Mouse (Mus musculus) embryo, embryonic 9.5 days (tissue): Measurements from ENCODE around the gene Ccnb1.
"Not testable (repeated sequence)": the region's sequence is repeated elsewhere in the genome, so short reads cannot be mapped to it uniquely, and the experiment has no call there.

Source experiments
- DNase-seq: peaks from one replicate; pipeline ENCODE4 v3.0.0-alpha.2; 2017; ENCODE audit errors: extremely low spot score

Gene Ccnb1

DNA sequence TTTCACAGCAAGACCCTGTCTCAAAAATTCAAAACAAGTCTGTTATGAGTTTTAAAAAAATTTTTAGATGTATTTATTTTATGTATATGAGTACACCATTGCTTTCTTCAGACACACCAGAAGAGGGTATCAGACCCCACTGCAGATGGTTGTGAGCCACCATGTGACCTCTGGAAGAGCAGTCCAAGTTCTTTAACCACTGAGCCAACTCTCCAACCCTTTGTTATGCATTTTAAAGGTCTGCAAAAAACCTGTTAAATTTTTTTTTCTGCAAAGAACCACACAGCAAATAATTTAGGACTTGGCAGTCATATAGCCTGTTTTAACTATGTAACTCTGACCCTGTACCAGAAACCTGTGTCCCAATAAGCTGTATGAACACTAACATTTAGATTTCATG is 11.7 kb downstream of the Ccnb1 start:
- DNase-seq: no peak

- no peak for DNase-seq
Measured at GRCm38 (mm10) chr13:100755329-100755728, 31.0 kb downstream of the Ccnb1 start.

- no peak for DNase-seq
Measured at GRCm38 (mm10) chr13:100754186-100754585, 32.2 kb downstream of the Ccnb1 start.

- no peak for DNase-seq
Measured at GRCm38 (mm10) chr13:100753011-100753410, 33.4 kb downstream of the Ccnb1 start.

DNA sequence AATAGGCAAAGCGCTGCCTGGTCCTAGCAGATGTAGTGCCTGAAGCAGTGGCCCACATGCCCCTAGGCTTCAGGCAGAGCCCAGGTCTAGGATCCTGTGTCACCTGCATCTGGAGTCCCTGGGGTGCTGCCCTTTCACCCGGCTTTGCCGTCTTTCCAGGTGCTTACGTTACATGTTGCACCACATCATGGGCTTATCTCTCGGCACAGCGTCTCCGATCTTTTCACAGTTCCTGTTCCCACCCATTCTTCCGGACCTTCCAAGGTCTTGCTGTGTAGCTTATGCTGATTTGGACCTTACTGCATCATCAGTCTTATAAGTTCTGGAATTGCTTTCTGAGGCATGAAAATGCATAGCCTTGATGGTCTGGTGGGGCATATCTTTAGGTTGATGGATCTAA is 33.8 kb downstream of the Ccnb1 start:
- no peak for DNase-seq

DNA sequence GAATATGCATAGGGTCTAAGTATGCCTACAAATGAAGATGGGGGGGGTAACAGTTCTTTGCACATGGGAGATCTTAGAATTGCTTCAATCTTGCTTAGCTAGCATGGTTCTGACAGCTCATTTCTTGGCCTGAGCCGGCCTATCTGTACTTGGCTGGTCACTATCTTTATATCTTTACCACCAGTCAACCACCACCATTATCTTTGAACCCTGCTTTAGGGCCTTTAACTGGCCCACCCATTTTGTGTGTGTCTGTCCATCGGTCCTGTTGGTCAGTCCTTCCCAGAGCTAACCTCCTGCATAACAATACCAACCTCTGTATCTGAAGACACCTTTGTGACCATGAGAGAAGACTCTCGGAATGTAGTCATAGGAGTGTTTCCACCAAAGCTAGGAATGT is 35.0 kb downstream of the Ccnb1 start:
- no peak for DNase-seq

DNA sequence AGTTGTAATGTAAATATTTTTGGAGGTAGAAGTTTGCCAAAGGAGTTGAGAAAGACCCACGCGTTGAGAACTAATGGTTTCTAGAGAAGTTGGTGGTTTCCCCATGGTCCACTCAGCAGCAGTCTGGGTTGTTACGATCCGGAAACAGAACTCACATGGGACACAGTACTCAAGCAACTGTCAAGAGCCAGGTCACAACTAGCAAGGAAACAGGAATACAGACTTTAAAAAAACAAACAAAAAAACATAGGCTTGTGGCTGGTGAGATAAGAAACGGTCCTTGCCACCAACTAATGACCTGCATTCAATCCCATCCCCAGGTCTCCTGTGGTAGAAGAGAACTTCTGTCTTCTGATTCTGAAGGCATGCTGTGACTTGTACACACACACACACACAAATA is 35.6 kb downstream of the Ccnb1 start:
- no peak for DNase-seq

- no peak for DNase-seq
Measured at GRCm38 (mm10) chr13:100748638-100749037, 37.7 kb downstream of the Ccnb1 start.

GRCm38 (mm10) chr13:100746090-100746489 is 40.3 kb downstream of the Ccnb1 start:
- no peak for DNase-seq

GRCm38 (mm10) chr13:100744036-100744744 is 42.2 kb downstream of the Ccnb1 start, which contains the start of gene Mrps36:
Gene Mrps36, minus strand, starts transcription at chr13:100744659.
- DNase-seq: peak; percentile 94

DNA sequence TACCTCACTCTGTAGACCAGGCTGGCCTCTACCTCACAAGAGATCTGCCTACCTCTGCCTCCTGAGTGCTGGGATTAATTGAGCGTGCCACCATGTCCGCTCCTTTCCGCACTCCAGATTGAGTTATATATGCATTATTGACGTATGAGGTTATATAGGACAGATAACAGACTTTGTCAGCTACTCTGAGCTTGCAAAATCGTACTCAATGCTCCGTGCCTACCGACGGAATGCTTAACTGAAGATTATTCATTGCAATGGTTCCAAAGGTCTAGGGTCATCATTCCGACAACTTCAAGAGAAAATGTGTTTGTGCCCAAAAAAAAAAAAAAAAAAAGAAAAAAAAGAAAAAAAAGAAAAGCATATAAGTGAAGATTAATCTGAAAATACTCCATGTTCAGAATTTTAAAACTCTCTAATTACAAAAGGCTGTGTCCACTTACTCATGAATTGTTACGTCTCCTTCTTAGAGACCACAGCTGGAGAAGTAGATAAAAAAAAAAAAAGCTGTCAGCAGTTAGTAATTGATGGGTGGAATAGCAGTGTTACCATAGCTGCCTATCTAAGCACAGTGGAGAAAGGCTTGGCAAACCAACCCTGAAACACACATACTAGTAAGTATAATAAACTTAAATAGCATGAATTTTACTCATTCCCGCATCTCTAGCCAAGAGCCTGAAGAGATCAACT is 42.9 kb downstream of the Ccnb1 start:
- DNase-seq: no peak

DNA sequence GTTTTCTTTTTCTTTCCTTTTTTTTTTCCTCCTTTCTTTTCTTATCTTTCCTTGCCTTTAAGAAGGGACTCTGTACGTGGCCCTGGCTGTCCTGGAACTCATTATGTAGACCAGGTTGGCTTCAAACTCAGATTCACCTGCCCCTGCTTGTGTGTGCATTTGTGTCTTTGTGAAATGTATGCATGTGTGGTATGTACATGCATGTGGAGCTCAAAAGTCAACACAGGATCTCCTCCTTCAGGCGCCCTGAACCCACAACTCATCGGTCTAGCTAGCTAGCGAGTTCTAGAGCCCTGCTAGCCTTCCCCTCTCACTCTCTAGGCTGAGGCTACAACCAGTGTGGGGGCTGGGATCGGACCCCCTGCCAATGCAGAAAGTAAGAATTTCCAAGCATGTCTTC is 43.5 kb downstream of the Ccnb1 start:
- no peak for DNase-seq

DNA sequence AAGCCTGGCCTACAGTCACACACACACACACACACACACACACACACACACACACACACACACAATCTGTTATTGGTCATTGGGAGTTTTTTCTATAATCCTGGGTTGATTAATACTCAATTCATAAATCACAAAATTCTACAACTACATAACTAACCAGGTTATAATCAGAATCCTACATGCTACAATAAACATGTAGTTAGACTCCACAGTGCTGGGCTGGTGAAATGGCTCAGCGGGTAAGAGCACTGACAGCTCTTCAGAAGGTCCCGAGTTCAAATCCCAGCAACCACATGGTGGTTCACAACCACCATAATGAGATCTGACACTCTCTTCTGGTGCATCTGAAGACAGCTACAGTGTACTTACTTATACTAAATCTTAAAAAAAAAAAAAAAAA is 53.6 kb downstream of the Ccnb1 start:
- no peak for DNase-seq

DNA sequence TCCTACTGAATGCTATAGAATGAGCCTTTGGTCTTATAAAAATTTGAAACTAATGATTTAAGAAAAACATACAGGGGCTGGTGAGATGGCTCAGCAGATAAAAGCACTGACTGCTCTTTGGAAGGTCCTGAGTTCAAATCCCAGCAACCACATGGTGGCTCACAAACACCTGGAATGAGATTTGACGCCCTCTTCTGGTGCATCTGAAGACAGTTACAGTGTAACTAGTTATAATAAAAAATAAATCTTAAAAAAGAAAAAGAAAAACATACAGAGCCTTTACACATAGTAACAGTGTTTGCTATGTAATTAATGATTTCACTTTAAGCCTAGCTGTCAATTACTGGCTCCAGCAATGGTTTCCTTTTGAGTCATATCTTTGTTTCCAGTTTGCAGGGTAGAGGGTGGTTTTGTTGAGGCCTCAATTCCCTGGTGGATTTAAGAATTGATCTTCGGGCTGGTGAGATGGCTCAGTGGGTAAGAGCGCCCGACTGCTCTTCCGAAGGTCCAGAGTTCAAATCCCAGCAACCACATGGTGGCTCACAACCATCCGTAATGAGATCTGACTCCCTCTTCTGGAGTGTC is 54.8 kb downstream of the Ccnb1 start:
- not testable (repeated sequence) for DNase-seq

- DNase-seq: peak; percentile 93
Measured at GRCm38 (mm10) chr13:100730861-100731176, 55.6 kb downstream of the Ccnb1 start, which contains the start of gene Cdk7. Gene Cdk7, minus strand, starts transcription at chr13:100730939.

GRCm38 (mm10) chr13:100730153-100730860 is 56.1 kb downstream of the Ccnb1 start:
- no peak for DNase-seq
